Mouse (Mus musculus): Measurements from ENCODE around the gene Npr2. TPM values are rescaled to one million over a fixed set of nuclear protein-coding genes. Genes with fewer than 3 reads are reported as not detected.
A peak's percentile ranks its signal among the peaks of the same experiment; 100 is the strongest.

Npr2 gene
- 10.8 and 12.6 TPM in 2 replicates for polyA plus RNA-seq (2015; fragmentation: Nextera tagmentation; extraction: Ambion mirVana)

DNA sequence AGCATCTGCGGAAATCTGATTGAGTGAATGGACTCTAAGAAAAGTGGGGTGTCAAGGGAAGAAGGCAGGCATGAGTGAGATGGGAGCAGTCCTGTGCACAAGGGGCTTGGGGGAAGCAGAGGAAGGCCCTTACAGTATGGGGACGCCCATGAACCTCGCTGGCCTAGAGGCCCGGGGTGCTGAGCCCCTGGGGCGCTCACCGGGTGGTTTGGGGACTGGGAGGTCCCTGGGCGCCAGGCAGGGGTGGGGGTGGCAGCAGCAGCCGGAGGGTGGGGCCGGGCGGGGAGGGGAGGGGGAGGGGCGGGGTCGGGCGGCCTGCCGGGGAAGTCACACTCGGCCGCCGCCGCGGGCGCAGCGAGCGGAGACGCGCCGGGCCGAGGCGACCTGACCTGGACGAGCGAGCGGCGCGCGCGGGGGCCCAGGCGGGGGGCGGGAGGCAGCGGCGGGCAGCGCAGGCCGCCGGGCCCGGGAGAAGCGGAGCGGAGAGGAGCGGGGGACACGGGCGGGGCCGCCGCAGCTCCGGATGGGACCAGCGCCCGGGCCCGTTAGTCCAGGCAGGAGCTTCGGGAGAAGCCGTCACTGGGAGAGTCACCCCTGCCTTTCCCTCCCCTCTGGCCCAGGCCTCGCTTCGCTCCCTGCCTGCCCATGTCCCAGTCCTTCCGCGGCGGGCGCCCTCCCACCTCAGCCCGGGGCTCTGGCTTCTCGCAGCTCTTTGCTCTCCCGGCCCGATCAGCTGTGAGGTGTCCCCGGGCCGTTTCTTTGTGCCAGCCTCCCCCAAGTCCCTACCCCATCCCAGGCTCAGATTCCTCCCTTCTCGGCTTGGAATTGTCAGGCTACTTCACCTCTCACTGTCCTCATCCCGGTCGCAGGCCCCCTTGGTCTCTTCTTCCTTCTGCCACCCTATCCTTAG lies at the start of gene Npr2:
TSS of gene Npr2 (plus strand) at position 890 of the 910 bp plus-strand sequence.
- Histone ChIP-seq H3K9ac (ENCODE audit: low read depth, low read length) (peak within 1 kb of the TSS; percentile 92), H3K9me3 (ENCODE audit: control insufficient read depth, low read length) (no peaks in the 10 kb centered on the region), H3K27ac (ENCODE audit: low read depth, low read length) (peak within 1 kb of the TSS; percentile 82), H3K4me2 (ENCODE audit: low read length) (peak within 1 kb of the TSS; percentile 92), H3K36me3 (ENCODE audit: control insufficient read depth, insufficient read depth, low read length) (no peaks in the 10 kb centered on the region), H3K4me1 (ENCODE audit: control insufficient read depth, insufficient read depth, low read depth, low read length) (peaks cover 28% of the 10 kb centered on the region), H3K4me3 (ENCODE audit: low read length) (peak within 1 kb of the TSS; percentile 64), H3K27me3 (replicated peaks; ENCODE audit: control insufficient read depth, insufficient read depth, low read length) (no peaks in the 10 kb centered on the region)
- 2% methylated on average over 20 of the region's 70 CpGs for WGBS
- peak; percentile 63 for ATAC-seq

GRCm38 (mm10) chr4:43582241-43582640 lies 49.5 kb upstream of the Npr2 start:
- Histone ChIP-seq H3K4me3 (ENCODE audit: low read length) (no peak overlapping the region), H3K9ac (ENCODE audit: low read depth, low read length) (no peak overlapping the region), H3K27me3 (replicated peaks; ENCODE audit: control insufficient read depth, insufficient read depth, low read length) (no peaks in the 10 kb centered on the region), H3K4me2 (ENCODE audit: low read length) (no peak overlapping the region), H3K9me3 (ENCODE audit: control insufficient read depth, low read length) (no peaks in the 10 kb centered on the region), H3K36me3 (ENCODE audit: control insufficient read depth, insufficient read depth, low read length) (peaks cover 28% of the 10 kb centered on the region), H3K4me1 (ENCODE audit: control insufficient read depth, insufficient read depth, low read depth, low read length) (peaks cover 15% of the 10 kb centered on the region), H3K27ac (ENCODE audit: low read depth, low read length) (no peak overlapping the region)
- 98% methylated on average over 5 of the region's 5 CpGs for WGBS
- no peak for ATAC-seq

DNA sequence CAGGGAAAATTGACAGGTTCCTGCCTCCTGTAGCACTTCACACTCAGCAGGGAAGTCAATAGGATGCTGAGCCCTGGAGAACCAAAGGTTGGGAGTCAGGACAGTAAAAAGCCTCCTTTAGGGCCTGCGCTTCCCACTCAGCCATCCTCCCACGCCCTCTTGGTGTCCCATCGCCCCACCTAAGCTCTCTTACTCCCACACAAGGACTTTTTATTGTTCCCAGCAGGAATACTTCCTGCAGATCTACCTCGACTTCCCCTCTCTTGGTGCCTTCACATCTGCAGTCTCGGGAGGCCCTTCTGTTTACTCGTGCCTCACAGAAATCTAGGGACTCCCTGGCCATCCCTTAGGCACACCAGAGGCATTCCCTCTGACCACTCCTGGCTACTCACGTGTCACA lies 48.3 kb upstream of the Npr2 start:
- no peak overlapping the region for H3K9ac ChIP-seq (ENCODE audit: low read depth, low read length)
- H3K27me3 ChIP-seq (replicated peaks; ENCODE audit: control insufficient read depth, insufficient read depth, low read length), result no peaks in the 10 kb centered on the region
- no peak overlapping the region for H3K4me3 ChIP-seq (ENCODE audit: low read length)
- WGBS, result 69% methylated on average over 7 of the region's 7 CpGs
- ATAC-seq, result no peak
- H3K4me2 ChIP-seq (ENCODE audit: low read length), result no peak overlapping the region
- peaks cover 28% of the 10 kb centered on the region for H3K36me3 ChIP-seq (ENCODE audit: control insufficient read depth, insufficient read depth, low read length)
- no peaks in the 10 kb centered on the region for H3K9me3 ChIP-seq (ENCODE audit: control insufficient read depth, low read length)
- H3K27ac ChIP-seq (ENCODE audit: low read depth, low read length), result no peak overlapping the region
- peaks cover 9% of the 10 kb centered on the region for H3K4me1 ChIP-seq (ENCODE audit: control insufficient read depth, insufficient read depth, low read depth, low read length)

DNA sequence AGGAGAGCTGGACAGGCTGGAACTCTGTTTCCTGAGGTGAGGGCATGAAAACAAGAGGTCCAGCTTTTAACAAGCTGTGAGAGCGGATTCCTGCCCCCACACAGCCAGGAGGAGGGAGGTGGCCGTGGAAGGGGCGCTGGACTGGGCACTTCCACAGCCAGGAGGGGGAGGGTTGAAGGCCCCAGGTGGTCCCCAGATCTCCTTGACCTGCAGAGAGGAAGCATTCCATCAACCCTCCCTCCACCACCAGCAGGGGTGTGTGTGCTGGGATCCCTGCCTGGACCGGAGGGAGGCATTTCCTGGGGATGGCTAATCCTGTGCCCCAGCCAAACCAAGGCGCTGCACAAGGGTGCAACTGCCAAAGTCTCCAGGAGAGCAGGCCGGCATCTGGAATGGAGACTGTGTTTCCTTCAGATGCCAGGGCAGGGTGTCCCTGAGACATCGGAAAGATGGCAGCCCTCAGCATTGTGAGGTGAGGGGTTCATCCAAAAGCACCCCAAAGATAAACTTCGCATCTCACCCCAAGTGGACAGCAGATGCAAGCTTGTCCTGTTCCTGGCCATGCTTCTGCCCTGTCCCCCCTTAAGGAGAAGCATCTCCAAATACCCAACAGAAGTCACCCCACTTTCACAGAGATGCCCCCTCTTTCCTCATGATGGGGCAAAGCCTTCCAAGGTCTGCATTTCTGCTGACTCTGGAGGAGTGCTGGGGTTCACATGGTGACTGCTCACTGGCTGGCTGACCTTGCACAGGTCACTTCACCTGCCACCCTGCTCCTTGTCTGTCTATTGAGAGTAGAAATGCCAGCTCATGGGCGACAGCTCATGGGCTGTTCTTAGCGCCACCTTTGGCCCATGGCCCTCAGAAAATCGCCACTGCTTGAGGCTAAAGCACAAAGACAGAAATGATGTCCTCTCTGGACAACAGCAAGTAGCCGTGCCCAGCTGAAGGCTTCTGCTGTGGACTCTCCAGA lies 47.0 kb upstream of the Npr2 start, which contains the start of gene Msmp:
TSS of gene Msmp (minus strand) at position 51 of the 973 bp plus-strand sequence.
- ATAC-seq, result no peak
- 73% methylated on average over 12 of the region's 12 CpGs for WGBS
- H3K36me3 ChIP-seq (ENCODE audit: control insufficient read depth, insufficient read depth, low read length), result peaks cover 28% of the 10 kb centered on the region
- no peaks in the 10 kb centered on the region for H3K9me3 ChIP-seq (ENCODE audit: control insufficient read depth, low read length)
- H3K27ac ChIP-seq (ENCODE audit: low read depth, low read length), result no peak within 1 kb of the TSS
- H3K4me3 ChIP-seq (ENCODE audit: low read length), result no peak within 1 kb of the TSS
- H3K4me2 ChIP-seq (ENCODE audit: low read length), result no peak within 1 kb of the TSS
- peaks cover 3% of the 10 kb centered on the region for H3K4me1 ChIP-seq (ENCODE audit: control insufficient read depth, insufficient read depth, low read depth, low read length)
- no peak within 1 kb of the TSS for H3K9ac ChIP-seq (ENCODE audit: low read depth, low read length)
- no peaks in the 10 kb centered on the region for H3K27me3 ChIP-seq (replicated peaks; ENCODE audit: control insufficient read depth, insufficient read depth, low read length)

DNA sequence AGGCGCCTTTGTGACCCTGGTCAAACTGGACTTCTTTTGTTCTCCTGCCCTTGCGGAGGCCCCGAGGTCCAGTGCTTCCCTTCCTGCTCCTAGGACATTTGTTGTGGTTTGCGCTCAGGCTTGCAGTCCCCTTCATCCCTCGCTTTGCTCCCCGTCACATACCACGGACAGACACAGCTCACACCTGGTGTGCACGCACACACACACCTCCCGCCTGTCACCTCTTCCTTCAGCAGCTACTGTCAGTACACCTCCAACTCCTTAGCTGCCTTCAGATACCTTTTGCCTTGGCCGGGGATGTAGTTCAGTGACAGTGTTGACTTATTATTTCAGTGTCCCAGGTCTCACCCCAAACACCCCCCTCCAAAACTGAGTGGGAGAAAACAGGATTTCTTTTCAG lies 46.1 kb upstream of the Npr2 start:
- Histone ChIP-seq H3K36me3 (ENCODE audit: control insufficient read depth, insufficient read depth, low read length) (peaks cover 27% of the 10 kb centered on the region), H3K4me3 (ENCODE audit: low read length) (no peak overlapping the region), H3K9me3 (ENCODE audit: control insufficient read depth, low read length) (no peaks in the 10 kb centered on the region), H3K4me2 (ENCODE audit: low read length) (no peak overlapping the region), H3K27me3 (replicated peaks; ENCODE audit: control insufficient read depth, insufficient read depth, low read length) (no peaks in the 10 kb centered on the region), H3K9ac (ENCODE audit: low read depth, low read length) (no peak overlapping the region), H3K27ac (ENCODE audit: low read depth, low read length) (no peak overlapping the region), H3K4me1 (ENCODE audit: control insufficient read depth, insufficient read depth, low read depth, low read length) (no peaks in the 10 kb centered on the region)
- 56% methylated on average over 10 of the region's 10 CpGs for WGBS
- no peak for ATAC-seq

GRCm38 (mm10) chr4:43586411-43586810 lies 45.3 kb upstream of the Npr2 start:
- Histone ChIP-seq H3K27ac (ENCODE audit: low read depth, low read length) (no peak overlapping the region), H3K36me3 (ENCODE audit: control insufficient read depth, insufficient read depth, low read length) (peaks cover 23% of the 10 kb centered on the region), H3K27me3 (replicated peaks; ENCODE audit: control insufficient read depth, insufficient read depth, low read length) (no peaks in the 10 kb centered on the region), H3K4me3 (ENCODE audit: low read length) (no peak overlapping the region), H3K9ac (ENCODE audit: low read depth, low read length) (no peak overlapping the region), H3K9me3 (ENCODE audit: control insufficient read depth, low read length) (no peaks in the 10 kb centered on the region), H3K4me2 (ENCODE audit: low read length) (no peak overlapping the region), H3K4me1 (ENCODE audit: control insufficient read depth, insufficient read depth, low read depth, low read length) (no peaks in the 10 kb centered on the region)
- 78% methylated on average over 8 of the region's 8 CpGs for WGBS
- no peak for ATAC-seq

DNA sequence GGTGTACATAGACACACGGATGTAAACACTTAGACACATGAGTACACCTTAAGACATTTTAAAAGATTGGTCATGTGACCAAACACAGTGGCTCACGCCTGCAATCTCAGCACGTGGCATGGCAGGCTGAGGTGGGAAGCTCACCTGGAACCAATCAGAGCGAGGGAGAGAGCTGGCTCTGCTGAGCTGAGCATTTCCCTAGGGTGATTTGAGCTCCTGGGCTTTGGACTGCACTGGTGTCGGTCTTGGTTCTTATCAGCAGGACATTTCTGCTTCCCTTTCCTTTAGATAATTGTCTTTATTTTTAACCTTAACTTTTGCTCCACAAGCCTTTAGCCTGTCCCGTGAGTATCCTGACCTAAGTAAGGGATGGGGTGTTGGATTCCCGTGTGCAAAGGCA lies 44.1 kb upstream of the Npr2 start:
- Histone ChIP-seq H3K9ac (ENCODE audit: low read depth, low read length) (no peak overlapping the region), H3K4me3 (ENCODE audit: low read length) (no peak overlapping the region), H3K9me3 (ENCODE audit: control insufficient read depth, low read length) (no peaks in the 10 kb centered on the region), H3K36me3 (ENCODE audit: control insufficient read depth, insufficient read depth, low read length) (peaks cover 14% of the 10 kb centered on the region), H3K27ac (ENCODE audit: low read depth, low read length) (no peak overlapping the region), H3K27me3 (replicated peaks; ENCODE audit: control insufficient read depth, insufficient read depth, low read length) (no peaks in the 10 kb centered on the region), H3K4me1 (ENCODE audit: control insufficient read depth, insufficient read depth, low read depth, low read length) (no peaks in the 10 kb centered on the region), H3K4me2 (ENCODE audit: low read length) (no peak overlapping the region)
- WGBS, result 63% methylated on average over 7 of the region's 7 CpGs
- ATAC-seq, result no peak

DNA sequence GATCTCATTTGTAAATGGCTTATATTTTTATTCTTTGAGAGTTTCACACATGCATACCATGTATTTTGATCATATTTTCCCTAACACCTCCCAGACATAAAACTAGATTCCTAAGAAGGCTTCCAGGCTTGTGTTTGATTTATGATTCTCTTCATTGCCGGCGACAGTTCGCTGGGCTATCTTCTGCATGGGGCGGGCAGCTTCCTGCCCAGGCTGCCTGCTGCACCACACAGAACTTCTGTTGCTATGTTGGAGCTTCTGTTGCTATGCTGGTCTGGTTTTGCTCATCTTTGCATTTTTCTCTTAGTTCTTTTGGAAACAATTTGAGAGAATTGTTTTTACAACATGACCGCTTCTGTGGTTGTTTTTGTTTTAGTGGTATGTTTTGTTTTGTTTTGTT lies 40.2 kb upstream of the Npr2 start:
- 85% methylated on average over 5 of the region's 5 CpGs for WGBS

DNA sequence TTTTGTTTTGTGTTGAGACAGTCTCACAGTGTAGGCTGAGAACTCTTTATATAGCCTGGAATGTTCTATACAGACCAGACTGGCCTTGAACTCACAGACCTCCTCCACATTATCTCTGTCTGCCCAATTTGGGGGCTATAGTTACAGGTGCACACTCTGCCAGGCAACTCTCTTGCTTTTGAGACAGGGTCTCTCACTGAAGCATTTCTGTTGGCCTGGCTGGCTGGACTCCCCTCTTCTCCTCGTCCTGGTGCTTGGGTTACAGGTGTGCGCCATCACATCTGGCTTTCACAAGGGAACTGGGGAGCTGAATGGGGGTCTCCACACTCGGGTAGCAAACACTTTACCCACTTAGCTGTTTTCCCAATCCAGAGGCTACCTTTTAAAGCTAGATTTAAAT lies 39.8 kb upstream of the Npr2 start:
- WGBS, result 81% methylated on average over 3 of the region's 3 CpGs
- H3K27me3 ChIP-seq (replicated peaks; ENCODE audit: control insufficient read depth, insufficient read depth, low read length), result no peaks in the 10 kb centered on the region
- no peak for ATAC-seq

More for the DNA sequence above, 40.2 kb upstream of the Npr2 start:
- H3K36me3 ChIP-seq (ENCODE audit: control insufficient read depth, insufficient read depth, low read length), result no peaks in the 10 kb centered on the region
- H3K4me3 ChIP-seq (ENCODE audit: low read length), result no peak overlapping the region
- H3K9ac ChIP-seq (ENCODE audit: low read depth, low read length), result no peak overlapping the region
- no peak overlapping the region for H3K27ac ChIP-seq (ENCODE audit: low read depth, low read length)
- no peaks in the 10 kb centered on the region for H3K4me1 ChIP-seq (ENCODE audit: control insufficient read depth, insufficient read depth, low read depth, low read length)
- no peaks in the 10 kb centered on the region for H3K9me3 ChIP-seq (ENCODE audit: control insufficient read depth, low read length)
- H3K4me2 ChIP-seq (ENCODE audit: low read length), result no peak overlapping the region
- no peaks in the 10 kb centered on the region for H3K27me3 ChIP-seq (replicated peaks; ENCODE audit: control insufficient read depth, insufficient read depth, low read length)
- no peak; the same call in 1 of the 2 replicates for ATAC-seq

More for the DNA sequence above, 39.8 kb upstream of the Npr2 start:
- Histone ChIP-seq H3K4me3 (ENCODE audit: low read length) (no peak overlapping the region), H3K9me3 (ENCODE audit: control insufficient read depth, low read length) (no peaks in the 10 kb centered on the region), H3K9ac (ENCODE audit: low read depth, low read length) (no peak overlapping the region), H3K4me2 (ENCODE audit: low read length) (no peak overlapping the region), H3K36me3 (ENCODE audit: control insufficient read depth, insufficient read depth, low read length) (no peaks in the 10 kb centered on the region), H3K4me1 (ENCODE audit: control insufficient read depth, insufficient read depth, low read depth, low read length) (no peaks in the 10 kb centered on the region), H3K27ac (ENCODE audit: low read depth, low read length) (no peak overlapping the region)

Data from hindbrain, embryonic 16.5 days (tissue).